Mouse (Mus musculus) midbrain, postnatal 0 days (tissue): ENCODE results near the gene Picalm. TPM values are rescaled to one million over a fixed set of nuclear protein-coding genes. Genes with fewer than 3 reads are reported as not detected.
A peak's percentile ranks its signal among the peaks of the same experiment; 100 is the strongest.
"Not testable (repeated sequence)": the region's sequence is repeated elsewhere in the genome, so short reads cannot be mapped to it uniquely, and the experiment has no call there.

Source experiments
- ATAC-seq: fragments of 200-750 bp; cut with Nextera tagmentation; 2 replicates; pipeline ENCODE4 v1.8.0; 2017; ENCODE audit warnings: moderate number of reproducible peaks, mild to moderate bottlenecking, moderate TSS enrichment, moderate library complexity; ENCODE audit not compliant: low FRiP score
- DNase-seq: peaks from one replicate; pipeline ENCODE4 v3.0.0-alpha.2; 2015; ENCODE audit warnings: low spot score
- H3K27ac ChIP-seq: fragments of 300-500 bp; sonication (generic); 2 replicates; pipeline ENCODE4 v1.5.1; 2014; ENCODE audit warnings: low read depth, mild to moderate bottlenecking, low read length, mixed read lengths
- H3K27me3 ChIP-seq: fragments of 300-500 bp; sonication (generic); 2 replicates; pipeline ENCODE4 v1.6.1; 2014; ENCODE audit warnings: low read length, control low read depth, mixed read lengths; ENCODE audit not compliant: insufficient read depth
- H3K36me3 ChIP-seq: fragments of 300-500 bp; sonication (generic); 2 replicates; pipeline ENCODE4 v1.6.1; 2014; ENCODE audit warnings: low read length, control low read depth, mixed read lengths; ENCODE audit not compliant: insufficient read depth
- H3K4me1 ChIP-seq: fragments of 300-500 bp; sonication (generic); 2 replicates; pipeline ENCODE4 v1.6.1; 2014; ENCODE audit warnings: mild to moderate bottlenecking, control low read depth, antibody characterized with exemption, low read length, mixed read lengths; ENCODE audit not compliant: insufficient read depth
- H3K4me2 ChIP-seq: fragments of 300-500 bp; sonication (generic); 2 replicates; pipeline ENCODE4 v1.6.1; 2014; ENCODE audit warnings: low read depth, mild to moderate bottlenecking, low read length, mixed read lengths; ENCODE audit not compliant: poor library complexity, severe bottlenecking
- H3K4me3 ChIP-seq: fragments of 300-500 bp; sonication (generic); 2 replicates; pipeline ENCODE4 v1.5.1; 2014; ENCODE audit warnings: low read depth, mild to moderate bottlenecking, low read length, moderate library complexity
- H3K9ac ChIP-seq: fragments of 300-500 bp; sonication (generic); replicated peaks from 2 replicates; pipeline ENCODE4 v1.6.1; 2014; ENCODE audit warnings: mild to moderate bottlenecking, low read length, moderate library complexity, mixed read lengths; ENCODE audit not compliant: poor library complexity, severe bottlenecking
- H3K9me3 ChIP-seq: fragments of 300-500 bp; sonication (generic); 2 replicates; pipeline ENCODE4 v1.6.1; 2016; ENCODE audit warnings: low read length, control low read depth
- CTCF ChIP-seq: IDR thresholded peaks from 2 replicates; pipeline ENCODE4 v1.5.1; 2016; ENCODE audit warnings: antibody characterized with exemption, mild to moderate bottlenecking
- WGBS: fragments of 180-500 bp; shearing (Covaris S2); extraction: QIAGEN DNeasy Blood & Tissue Kit; methylation state at CpG from one replicate; pipeline ENCODE4 v1.1.7; 2014; 5-methylcytosine and 5-hydroxymethylcytosine counted together
- polyA plus RNA-seq: library from polyadenylated mRNA; unstranded; fragments of >200 nt; fragmentation: Nextera tagmentation; extraction: Ambion mirVana; gene quantifications from 2 replicates; pipeline ENCODE4 v1.2.1, GENCODE M21; 2015
- total RNA-seq: library from RNA; depleted of rRNA; stranded (reverse); fragments of >200 nt; gene quantifications from 2 replicates; pipeline ENCODE4 v1.2.3, GENCODE M21; 2014

The Picalm gene
- total and polyA plus RNA-seq, 2 experiments from 2014 or later, result 24.8 to 173 TPM

DNA sequence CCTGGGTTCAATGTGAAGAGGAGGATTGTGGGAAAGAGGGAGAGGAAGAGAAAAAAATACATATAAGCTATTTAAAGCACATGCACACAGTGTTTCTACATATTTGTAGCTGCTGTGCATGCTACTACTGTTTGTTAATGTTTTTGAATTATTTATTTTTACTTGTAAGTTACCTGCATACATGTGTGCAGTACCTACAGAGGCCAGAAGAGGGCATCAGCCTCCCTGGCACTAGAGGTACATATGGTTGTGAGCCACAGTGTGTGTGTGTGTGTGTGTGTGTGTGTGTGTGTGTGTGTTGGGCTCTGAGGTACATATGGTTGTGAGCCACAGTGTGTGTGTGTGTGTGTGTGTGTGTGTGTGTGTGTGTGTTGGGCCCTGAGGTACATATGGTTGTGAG is 98.9 kb downstream of the Picalm start:
- not testable (repeated sequence) for ATAC-seq, DNase-seq, H3K4me2 ChIP-seq

DNA sequence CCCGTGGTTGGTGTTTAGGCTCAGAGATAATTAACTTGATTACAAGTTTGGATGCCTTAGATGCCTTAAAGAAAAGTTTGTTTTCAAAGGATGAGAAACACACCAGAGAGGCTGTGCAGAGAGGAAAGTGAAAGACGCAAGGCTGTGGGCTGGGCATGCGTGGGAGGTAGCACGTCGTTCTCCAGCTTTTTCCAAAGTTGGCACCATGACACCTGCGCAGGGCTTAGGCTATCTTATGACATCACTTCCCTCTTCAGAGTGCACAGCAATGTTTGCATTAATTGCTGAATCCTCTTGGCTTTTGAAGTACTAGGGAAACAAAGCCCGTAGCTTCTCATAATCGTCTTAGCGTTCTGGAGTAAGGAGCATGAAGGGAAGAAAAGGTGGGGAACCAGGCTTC is 101.4 kb downstream of the Picalm start:
- ATAC-seq (no peak), DNase-seq (no peak)
- no peak for TF ChIP-seq CTCF
- H3K4me3 ChIP-seq, result no peak overlapping the region
- WGBS, result 84% methylated on average over 9 of the region's 9 CpGs
- H3K4me2 ChIP-seq, result no peak overlapping the region
- no peaks in the 10 kb centered on the region for H3K36me3 ChIP-seq
- no peak overlapping the region for H3K27ac ChIP-seq
- H3K9me3 ChIP-seq, result no peaks in the 10 kb centered on the region
- H3K27me3 ChIP-seq, result no peaks in the 10 kb centered on the region
- H3K4me1 ChIP-seq, result no peaks in the 10 kb centered on the region
- H3K9ac ChIP-seq, result no peak overlapping the region

More for the DNA sequence above, 98.9 kb downstream of the Picalm start:
- H3K4me3 ChIP-seq, H3K9ac ChIP-seq, H3K27ac ChIP-seq, H3K36me3 ChIP-seq, H3K9me3 ChIP-seq, H3K4me1 ChIP-seq, H3K27me3 ChIP-seq: not testable (repeated sequence)
- TF ChIP-seq CTCF, result peak; percentile 63

DNA sequence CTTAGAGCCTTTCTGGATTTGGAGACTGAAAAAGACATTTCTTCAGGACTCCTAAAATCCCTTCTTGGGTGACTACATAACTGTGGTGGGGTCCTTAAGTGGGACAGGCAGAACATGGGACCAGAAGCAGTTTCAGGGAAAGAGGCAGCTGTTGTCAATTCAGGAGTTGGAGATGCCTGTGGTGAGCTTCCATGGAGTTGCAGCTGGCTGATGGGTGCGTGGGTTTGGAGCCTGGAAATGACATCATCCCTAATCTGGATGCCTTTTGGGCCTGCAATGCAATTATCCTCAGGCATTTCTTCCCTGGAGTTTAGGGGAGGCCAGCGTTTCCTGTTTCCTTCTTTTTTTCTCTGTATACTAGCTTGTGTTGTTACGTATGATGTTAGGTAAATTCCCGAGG is 103.9 kb downstream of the Picalm start:
- WGBS, result 58% methylated on average over 4 of the region's 4 CpGs
- TF ChIP-seq CTCF, result no peak
- no peaks in the 10 kb centered on the region for H3K36me3 ChIP-seq
- ATAC-seq (no peak), DNase-seq (no peak)
- no peaks in the 10 kb centered on the region for H3K4me1 ChIP-seq
- H3K27me3 ChIP-seq, result no peaks in the 10 kb centered on the region
- H3K9ac ChIP-seq, result no peak overlapping the region
- H3K4me2 ChIP-seq, result no peak overlapping the region
- H3K27ac ChIP-seq, result no peak overlapping the region
- no peak overlapping the region for H3K4me3 ChIP-seq
- H3K9me3 ChIP-seq, result no peaks in the 10 kb centered on the region

DNA sequence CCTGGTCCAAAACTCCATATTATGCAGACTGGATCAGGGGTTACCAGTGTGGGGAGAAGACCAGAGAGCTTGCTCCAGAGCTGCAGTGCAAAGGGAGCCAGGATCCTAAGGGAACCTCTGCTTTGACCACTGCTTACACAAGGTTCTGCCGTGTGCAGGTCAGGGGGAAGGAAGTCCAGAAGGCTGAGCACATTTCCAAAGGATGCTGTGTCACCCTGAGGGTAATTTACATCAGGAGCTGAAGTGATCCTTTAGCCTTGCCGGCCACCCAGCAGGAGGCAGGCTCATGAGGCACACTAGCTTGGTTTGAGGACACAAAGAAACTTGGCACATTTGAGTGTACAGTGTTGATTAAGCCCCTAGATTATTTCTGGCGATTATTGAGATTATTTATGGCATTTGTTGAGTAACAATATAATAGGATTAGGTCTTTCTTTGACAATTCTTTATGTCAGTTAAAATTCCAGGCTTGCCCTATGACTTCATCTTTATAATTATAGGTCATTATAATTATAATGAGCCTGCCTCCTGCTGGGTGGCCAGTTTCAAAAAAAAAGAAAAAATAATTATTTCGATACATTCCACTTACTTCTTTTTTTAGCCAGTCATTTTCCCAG is 106.4 kb downstream of the Picalm start:
- no peak for ATAC-seq
- no peak overlapping the region for H3K4me3 ChIP-seq
- H3K27me3 ChIP-seq, result no peaks in the 10 kb centered on the region
- H3K27ac ChIP-seq, result no peak overlapping the region
- no peak overlapping the region for H3K9ac ChIP-seq
- H3K36me3 ChIP-seq, result no peaks in the 10 kb centered on the region
- no peaks in the 10 kb centered on the region for H3K9me3 ChIP-seq
- WGBS, result 28% methylated on average over 4 of the region's 4 CpGs
- no peaks in the 10 kb centered on the region for H3K4me1 ChIP-seq
- no peak for DNase-seq
- TF ChIP-seq CTCF, result no peak
- no peak overlapping the region for H3K4me2 ChIP-seq

DNA sequence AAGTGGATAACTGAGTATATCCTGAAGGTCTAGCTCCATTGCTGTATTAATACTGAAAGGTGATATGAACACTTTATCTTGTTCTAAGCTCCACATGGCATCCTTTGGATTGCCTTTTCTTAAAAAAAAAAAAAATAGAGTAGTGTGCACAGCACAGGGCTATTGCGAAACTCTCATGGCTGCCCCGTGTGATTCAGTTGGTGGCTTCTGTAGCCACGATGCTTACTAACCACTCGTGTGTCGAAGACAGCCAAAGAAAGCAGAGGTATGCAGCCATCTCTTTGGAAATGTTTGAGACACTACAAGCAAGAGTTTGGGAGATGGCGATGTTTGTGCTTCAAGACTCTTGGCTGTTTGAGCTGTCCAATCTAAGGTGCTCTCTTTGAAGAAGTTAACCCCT is 113.1 kb downstream of the Picalm start:
- H3K9me3 ChIP-seq, result no peaks in the 10 kb centered on the region
- H3K4me2 ChIP-seq, result no peak overlapping the region
- no peak overlapping the region for H3K27ac ChIP-seq
- ATAC-seq, result no peak
- no peaks in the 10 kb centered on the region for H3K4me1 ChIP-seq
- H3K4me3 ChIP-seq, result no peak overlapping the region
- no peaks in the 10 kb centered on the region for H3K27me3 ChIP-seq
- TF ChIP-seq CTCF, result no peak
- no peak for DNase-seq
- WGBS, result 94% methylated on average over 6 of the region's 6 CpGs
- no peaks in the 10 kb centered on the region for H3K36me3 ChIP-seq
- H3K9ac ChIP-seq, result no peak overlapping the region

DNA sequence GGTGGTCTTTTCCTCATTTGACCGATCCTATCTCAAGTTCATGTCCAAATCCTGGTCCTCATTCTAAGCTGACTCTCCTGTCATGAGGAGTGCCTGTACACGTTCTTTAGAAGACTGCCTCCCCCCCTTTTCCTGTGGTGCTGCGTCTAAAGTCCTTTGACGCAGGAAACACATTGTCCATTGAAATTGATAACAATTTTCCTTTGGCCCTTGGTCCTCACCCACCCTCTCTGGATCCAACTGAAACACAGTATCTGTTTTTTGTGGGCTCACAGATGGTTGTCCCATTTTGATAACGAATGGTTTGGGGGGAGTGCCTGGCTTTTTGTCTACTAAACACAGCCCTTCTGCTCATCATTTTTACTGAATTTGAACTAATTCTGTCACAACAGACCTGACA is 113.6 kb downstream of the Picalm start:
- no peak for TF ChIP-seq CTCF

More for the DNA sequence above, 113.6 kb downstream of the Picalm start:
- no peak for DNase-seq
- no peaks in the 10 kb centered on the region for H3K27me3 ChIP-seq
- WGBS, result 91% methylated on average over 5 of the region's 5 CpGs
- H3K36me3 ChIP-seq, result no peaks in the 10 kb centered on the region
- no peaks in the 10 kb centered on the region for H3K4me1 ChIP-seq
- H3K27ac ChIP-seq, result no peak overlapping the region
- H3K9ac ChIP-seq, result no peak overlapping the region
- ATAC-seq, result no peak
- H3K4me2 ChIP-seq, result no peak overlapping the region
- no peaks in the 10 kb centered on the region for H3K9me3 ChIP-seq
- H3K4me3 ChIP-seq, result no peak overlapping the region
